Mouse (Mus musculus) Patski (cell line): ENCODE data around the gene Adgra3. TPM values are rescaled to one million over a fixed set of nuclear protein-coding genes. Genes with fewer than 3 reads are reported as not detected.

Source experiments
- ATAC-seq: fragments of 100-300 bp; one replicate; pipeline ENCODE4 v1.8.0; 2021
- CTCF ChIA-PET: fragments of 350-600 bp; sonication (Branson Sonifier 250); formaldehyde crosslinking; loops from one replicate; lab custom pipeline; 2022; ENCODE audit warnings: inconsistent platforms; lab: Charles Lee
- POLR2A ChIA-PET: fragments of 350-600 bp; sonication (Branson Sonifier 250); formaldehyde crosslinking; loops from one replicate; lab custom pipeline; 2022; ENCODE audit warnings: antibody characterized with exemption, inconsistent platforms; lab: Charles Lee
- DNase-seq: peaks from one replicate; pipeline ENCODE4 v3.0.0-alpha.2; 2011; ENCODE audit warnings: low read depth, low spot score
- H3K27me3 ChIP-seq: fragments of 371-371 bp; one replicate; pipeline ENCODE4 v1.5.1; 2021
- CTCF ChIP-seq: fragments of 100-300 bp; IDR thresholded peaks from one replicate; pipeline ENCODE4 v1.5.1; 2021
- in situ Hi-C: fragments of 300-500 bp; cut with MboI; formaldehyde crosslinking; loops from 3 replicates; pipeline ENCODE4 v1.11.1; 2018; ENCODE audit warnings: low pct_unique_long_range_greater_than_20kb, mixed read lengths
- polyA plus RNA-seq: library from polyadenylated mRNA; unstranded; gene quantifications from one replicate; pipeline ENCODE4 v1.2.3, GENCODE M21; 2021

The Adgra3 gene
- polyA plus RNA-seq, 1 experiment from 2014 or later: 23.3 TPM

- no peaks in the 10 kb centered on the region for H3K27me3 ChIP-seq
- in situ Hi-C loops: no loop called here
- ATAC-seq: no peak
- CTCF ChIA-PET: interaction anchor here (0.9 to 1.4 kb wide), 6 partner anchors 10 to 44 kb away, joined by 3 to 4 read pairs (median 3); no protein-coding TSS in a partner anchor
- DNase-seq: no peak
- no peak for TF ChIP-seq CTCF
- POLR2A ChIA-PET: no interaction called here
Measured at GRCm38 (mm10) chr5:50015147-50015697, 43.6 kb downstream of the Adgra3 start.

GRCm38 (mm10) chr5:50014658-50015057 lies 44.1 kb downstream of the Adgra3 start:
- no peak for TF ChIP-seq CTCF
- H3K27me3 ChIP-seq: no peaks in the 10 kb centered on the region
- no peak for DNase-seq
- in situ Hi-C loops: no loop called here
- CTCF ChIA-PET: interaction anchor here (0.9 to 1.7 kb wide), 5 partner anchors 10 to 44 kb away, joined by 3 to 4 read pairs (median 4); no protein-coding TSS in a partner anchor
- ATAC-seq: no peak
- POLR2A ChIA-PET: no interaction called here

- POLR2A ChIA-PET: no interaction called here
- no peak for ATAC-seq
- no peak for DNase-seq
- TF ChIP-seq CTCF: no peak
- no peaks in the 10 kb centered on the region for H3K27me3 ChIP-seq
- CTCF ChIA-PET: interaction anchor here (1.7 kb wide), 1 partner anchor 11 kb away, joined by 4 read pairs; no protein-coding TSS in a partner anchor
- in situ Hi-C loops: no loop called here
Measured at GRCm38 (mm10) chr5:50013965-50014364, 44.8 kb downstream of the Adgra3 start.

GRCm38 (mm10) chr5:50008841-50009240 lies 50.0 kb downstream of the Adgra3 start:
- no peak for TF ChIP-seq CTCF
- no peaks in the 10 kb centered on the region for H3K27me3 ChIP-seq
- in situ Hi-C loops: no loop called here
- no peak for DNase-seq
- ATAC-seq: no peak
- ChIA-PET POLR2A (no interaction called here), CTCF (interaction anchor here (1.3 kb wide), 1 partner anchor 18 kb away, joined by 3 read pairs; no protein-coding TSS in a partner anchor)

GRCm38 (mm10) chr5:50006915-50007658 lies 51.7 kb downstream of the Adgra3 start:
- no peak for ATAC-seq
- no peak for TF ChIP-seq CTCF
- in situ Hi-C loops: no loop called here
- H3K27me3 ChIP-seq: no peaks in the 10 kb centered on the region
- DNase-seq: no peak
- CTCF ChIA-PET: interaction anchor here (1.0 to 1.3 kb wide), 3 partner anchors 9 to 28 kb away, joined by 3 read pairs; no protein-coding TSS in a partner anchor
- POLR2A ChIA-PET: interaction anchor here (0.6 kb wide), 1 partner anchor 1905 kb away, joined by 3 read pairs; no protein-coding TSS in a partner anchor

GRCm38 (mm10) chr5:50002269-50002668 lies 56.5 kb downstream of the Adgra3 start:
- peak; percentile 61 for TF ChIP-seq CTCF
- no peaks in the 10 kb centered on the region for H3K27me3 ChIP-seq
- in situ Hi-C loops: no loop called here
- CTCF ChIA-PET: interaction anchor here (1.1 kb wide), 1 partner anchor 17 kb away, joined by 3 read pairs; no protein-coding TSS in a partner anchor
- DNase-seq (no peak), ATAC-seq (no peak)
- POLR2A ChIA-PET: no interaction called here

- no peaks in the 10 kb centered on the region for H3K27me3 ChIP-seq
- TF ChIP-seq CTCF: no peak
- no peak for ATAC-seq
- ChIA-PET POLR2A (no interaction called here), CTCF (no interaction called here)
- no peak for DNase-seq
- in situ Hi-C loops: no loop called here
Measured at GRCm38 (mm10) chr5:49999764-50000163, 59.0 kb downstream of the Adgra3 start.

- in situ Hi-C loops: no loop called here
- CTCF ChIA-PET: interaction anchor here (1.4 to 1.5 kb wide), 3 partner anchors 21 to 39 kb away, joined by 4 read pairs; no protein-coding TSS in a partner anchor
- DNase-seq (no peak), ATAC-seq (no peak)
- POLR2A ChIA-PET: no interaction called here
- H3K27me3 ChIP-seq: no peaks in the 10 kb centered on the region
- TF ChIP-seq CTCF: no peak
Measured at GRCm38 (mm10) chr5:49997019-49997418, 61.8 kb downstream of the Adgra3 start.

- ChIA-PET CTCF (interaction anchor here (1.3 to 1.6 kb wide), 4 partner anchors 8 to 39 kb away, joined by 3 to 5 read pairs (median 4); no protein-coding TSS in a partner anchor), POLR2A (no interaction called here)
- no peak for TF ChIP-seq CTCF
- no peaks in the 10 kb centered on the region for H3K27me3 ChIP-seq
- DNase-seq (no peak), ATAC-seq (no peak)
- in situ Hi-C loops: no loop called here
Measured at GRCm38 (mm10) chr5:49996457-49996856, 62.3 kb downstream of the Adgra3 start.

- ChIA-PET POLR2A (no interaction called here), CTCF (no interaction called here)
- in situ Hi-C loops: no loop called here
- no peak for DNase-seq
- no peak for ATAC-seq
- TF ChIP-seq CTCF: no peak
- H3K27me3 ChIP-seq: no peaks in the 10 kb centered on the region
Measured at GRCm38 (mm10) chr5:49990737-49991323, 68.0 kb downstream of the Adgra3 start.
